Mouse (Mus musculus) E14TG2a.4 (cell line): ENCODE data around the gene Kdr.

Experiments used
- CTCF ChIP-seq: conservative IDR thresholded peaks from 2 replicates; pipeline ENCODE4 v1.5.1; 2014; ENCODE audit warnings: low read length
- NANOG ChIP-seq: IDR thresholded peaks from 2 replicates; pipeline ENCODE4 v1.6.1; 2014; ENCODE audit warnings: borderline replicate concordance, low read length, mixed read lengths
- POU5F1 ChIP-seq: IDR thresholded peaks from 2 replicates; pipeline ENCODE4 v1.6.1; 2014; ENCODE audit warnings: low read length, borderline replicate concordance

- TF ChIP-seq CTCF: no peak
- TF ChIP-seq NANOG: no peak
- no peak for TF ChIP-seq POU5F1
Measured at GRCm38 (mm10) chr5:75938012-75938411, 40.2 kb downstream of the Kdr start.
